Mouse (Mus musculus) ES-Bruce4 (cell line): ENCODE data around the gene Nup205.

Source experiments
- CTCF ChIP-seq: IDR thresholded peaks from one replicate; pipeline ENCODE4 v1.8.1; 2011; ENCODE audit warnings: low read depth, low read length
- POLR2A ChIP-seq: IDR thresholded peaks from one replicate; pipeline ENCODE4 v1.8.1; 2011; ENCODE audit warnings: low read length; ENCODE audit not compliant: insufficient read depth

GRCm38 (mm10) chr6:35257626-35258190 is 80.5 kb downstream of the Nup205 start:
- TF ChIP-seq POLR2A = no peak
- TF ChIP-seq CTCF = no peak
